Mouse (Mus musculus) thymus, adult 2 months (tissue): ENCODE data around the gene Lect2. TPM values are rescaled to one million over a fixed set of nuclear protein-coding genes. Genes with fewer than 3 reads are reported as not detected.
A peak's percentile ranks its signal among the peaks of the same experiment; 100 is the strongest.

Source experiments
- DNase-seq: peaks from one replicate; pipeline ENCODE4 v3.0.0; 2021
- H3K27ac ChIP-seq: fragments of 200-500 bp; 2 replicates; pipeline ENCODE4 v1.5.1; 2012; ENCODE audit warnings: low read length, control low read depth; ENCODE audit not compliant: control insufficient read depth, insufficient read depth
- H3K27me3 ChIP-seq: fragments of 200-500 bp; 2 replicates; pipeline ENCODE4 v1.6.1; 2012; ENCODE audit warnings: mild to moderate bottlenecking, low read length, moderate library complexity, mixed read lengths; ENCODE audit not compliant: control insufficient read depth, insufficient read depth
- H3K36me3 ChIP-seq: fragments of 200-500 bp; 2 replicates; pipeline ENCODE4 v1.6.1; 2012; ENCODE audit warnings: mild to moderate bottlenecking, low read length, moderate library complexity; ENCODE audit not compliant: control insufficient read depth, insufficient read depth
- H3K4me1 ChIP-seq: fragments of 200-500 bp; replicated peaks from 2 replicates; pipeline ENCODE4 v1.6.1; 2012; ENCODE audit warnings: low read length; ENCODE audit not compliant: control insufficient read depth, insufficient read depth
- H3K4me3 ChIP-seq: fragments of 200-500 bp; 2 replicates; pipeline ENCODE4 v1.5.1; 2012; ENCODE audit warnings: mild to moderate bottlenecking, low read length, control low read depth, moderate library complexity; ENCODE audit not compliant: control insufficient read depth, insufficient read depth
- CTCF ChIP-seq: fragments of 200-500 bp; IDR thresholded peaks from 2 replicates; pipeline ENCODE4 v1.5.1; 2012; ENCODE audit warnings: mild to moderate bottlenecking, control low read depth, low read length, moderate library complexity, borderline replicate concordance; ENCODE audit not compliant: control insufficient read depth, poor library complexity, insufficient read depth; ENCODE audit errors: extremely low read depth
- POLR2A ChIP-seq: fragments of 200-500 bp; IDR thresholded peaks from 2 replicates; pipeline ENCODE4 v1.6.1; 2012; ENCODE audit warnings: mild to moderate bottlenecking, low read length, control low read depth, moderate library complexity; ENCODE audit not compliant: control insufficient read depth, poor library complexity, insufficient read depth; ENCODE audit errors: extremely low read depth
- WGBS: fragments of 180-500 bp; shearing (Covaris S2); methylation state at CpG from one replicate; pipeline ENCODE4 v1.1.7; 2018; 5-methylcytosine and 5-hydroxymethylcytosine counted together
- polyA plus RNA-seq: library from polyadenylated mRNA; depleted of rRNA; stranded (reverse); fragments of >200 nt; gene quantifications from 2 replicates; pipeline ENCODE4 v1.2.3, GENCODE M21; 2012

Lect2 gene
- polyA plus RNA-seq, 1 experiment = not detected

- no peaks in the 10 kb centered on the region for H3K4me1 ChIP-seq
- no peak overlapping the region for H3K4me3 ChIP-seq
- no peaks in the 10 kb centered on the region for H3K36me3 ChIP-seq
- no peak overlapping the region for H3K27ac ChIP-seq
- H3K27me3 ChIP-seq = no peaks in the 10 kb centered on the region
- DNase-seq = no peak
- WGBS = 93% methylated on average over 8 of the region's 8 CpGs
- TF ChIP-seq CTCF (no peak), POLR2A (no peak)
Observed at GRCm38 (mm10) chr13:56561129-56561528, 12.8 kb upstream of the Lect2 start.

DNA sequence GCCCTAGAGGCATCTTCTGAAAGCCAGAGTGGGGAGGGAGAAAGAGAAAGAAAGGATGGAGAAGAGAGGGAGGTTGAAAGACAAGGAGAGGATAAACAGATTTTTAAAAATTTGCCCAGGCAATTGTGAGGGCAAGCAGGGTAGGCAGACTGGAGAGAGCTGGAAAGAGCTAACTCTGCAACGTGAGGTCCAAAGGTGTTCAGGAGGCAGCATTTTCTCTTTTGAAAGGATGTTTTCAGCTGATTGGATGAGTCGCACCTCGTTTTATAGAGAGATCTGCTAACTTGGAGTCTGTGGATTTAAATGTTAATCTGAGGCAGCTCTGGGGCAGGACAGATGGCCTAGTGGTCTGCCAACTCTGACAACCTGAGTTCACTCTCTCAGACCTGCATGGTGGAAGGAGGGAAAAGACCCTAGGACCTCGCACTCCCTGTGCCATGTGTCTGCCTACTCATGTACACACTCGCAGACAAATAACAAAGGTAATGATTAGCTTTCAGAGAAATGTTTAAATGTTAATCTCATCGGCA lies 11.6 kb upstream of the Lect2 start:
- no peak for DNase-seq
- Histone ChIP-seq H3K36me3 (no peaks in the 10 kb centered on the region), H3K4me3 (no peak overlapping the region), H3K4me1 (no peaks in the 10 kb centered on the region), H3K27me3 (no peaks in the 10 kb centered on the region), H3K27ac (no peak overlapping the region)
- WGBS = 95% methylated on average over 6 of the region's 6 CpGs
- TF ChIP-seq POLR2A = no peak
- TF ChIP-seq CTCF = no peak

DNA sequence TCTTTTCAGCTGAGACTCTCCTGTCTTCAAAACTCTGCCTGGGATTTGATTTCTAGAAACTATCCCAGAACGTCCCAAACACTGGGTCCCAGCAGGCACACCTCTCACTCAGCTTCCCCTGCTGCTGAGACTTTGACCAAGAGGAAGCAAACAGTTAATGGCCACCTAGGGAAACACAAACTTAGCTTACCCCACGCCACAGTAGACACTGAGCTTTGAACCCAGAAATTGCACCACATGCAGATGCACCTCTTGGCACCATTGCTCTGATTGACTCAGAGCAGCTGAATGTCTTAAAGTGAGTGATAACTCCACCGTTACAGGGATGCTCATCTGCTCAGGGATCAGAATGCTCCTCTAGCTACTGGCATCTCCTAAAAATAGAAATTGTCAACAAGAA lies 10.5 kb upstream of the Lect2 start:
- no peaks in the 10 kb centered on the region for H3K36me3 ChIP-seq
- H3K27ac ChIP-seq = no peak overlapping the region
- 72% methylated on average over 3 of the region's 3 CpGs for WGBS
- H3K4me1 ChIP-seq = no peaks in the 10 kb centered on the region
- no peak overlapping the region for H3K4me3 ChIP-seq
- TF ChIP-seq CTCF (no peak), POLR2A (no peak)
- no peak for DNase-seq
- H3K27me3 ChIP-seq = no peaks in the 10 kb centered on the region

- H3K36me3 ChIP-seq = no peaks in the 10 kb centered on the region
- TF ChIP-seq CTCF = no peak
- no peak for TF ChIP-seq POLR2A
- no peak for DNase-seq
- H3K4me3 ChIP-seq = no peak overlapping the region
- no peaks in the 10 kb centered on the region for H3K4me1 ChIP-seq
- H3K27me3 ChIP-seq = no peaks in the 10 kb centered on the region
- H3K27ac ChIP-seq = no peak overlapping the region
- 61% methylated on average over 3 of the region's 3 CpGs for whole genome bisulfite sequencing
Observed at GRCm38 (mm10) chr13:56556701-56557100, 8.4 kb upstream of the Lect2 start.

GRCm38 (mm10) chr13:56555957-56556356 lies 7.7 kb upstream of the Lect2 start:
- no peak for TF ChIP-seq POLR2A
- TF ChIP-seq CTCF = no peak
- H3K27ac ChIP-seq = no peak overlapping the region
- no peak overlapping the region for H3K4me3 ChIP-seq
- no peaks in the 10 kb centered on the region for H3K36me3 ChIP-seq
- WGBS = 0% methylated on average over 1 of the region's 1 CpGs
- H3K4me1 ChIP-seq = no peaks in the 10 kb centered on the region
- no peak for DNase-seq
- H3K27me3 ChIP-seq = no peaks in the 10 kb centered on the region

GRCm38 (mm10) chr13:56554409-56554808 lies 6.1 kb upstream of the Lect2 start:
- Histone ChIP-seq H3K36me3 (no peaks in the 10 kb centered on the region), H3K4me3 (no peak overlapping the region), H3K4me1 (no peaks in the 10 kb centered on the region), H3K27me3 (no peaks in the 10 kb centered on the region), H3K27ac (no peak overlapping the region)
- no peak for TF ChIP-seq CTCF
- no peak for TF ChIP-seq POLR2A
- DNase-seq = peak; percentile 52
- 12% methylated on average over 2 of the region's 2 CpGs for WGBS

GRCm38 (mm10) chr13:56553923-56554322 lies 5.6 kb upstream of the Lect2 start:
- Histone ChIP-seq H3K36me3 (no peaks in the 10 kb centered on the region), H3K27ac (no peak overlapping the region), H3K27me3 (no peaks in the 10 kb centered on the region), H3K4me1 (no peaks in the 10 kb centered on the region), H3K4me3 (no peak overlapping the region)
- DNase-seq = no peak
- no peak for TF ChIP-seq POLR2A
- TF ChIP-seq CTCF = no peak
- WGBS = 49% methylated on average over 2 of the region's 2 CpGs
